Mouse (Mus musculus) layer of hippocampus, postnatal 36 days (tissue): ENCODE measurements at regions not wholly inside any gene's neighbourhood (a gene's known extent, or its start where the extent isn't known, plus 50 kb on each side); places are given as distances from the start of the nearest gene placed in this dataset.
A peak's percentile ranks its signal among the peaks of the same experiment; 100 is the strongest.
"Not testable (repeated sequence)": the region's sequence is repeated elsewhere in the genome, so short reads cannot be mapped to it uniquely, and the experiment has no call there.

ENCODE experiments used
- DNase-seq, 2 experiments: peaks; one replicate each; pipeline ENCODE4 v3.0.0; 2022

- no peak for DNase-seq
Measured at GRCm38 (mm10) chr5:148820476-148820875, 108.6 kb downstream of the Katnal1 start.

GRCm38 (mm10) chr5:148819423-148819822 lies 109.7 kb downstream of the Katnal1 start:
- no peak for DNase-seq

DNA sequence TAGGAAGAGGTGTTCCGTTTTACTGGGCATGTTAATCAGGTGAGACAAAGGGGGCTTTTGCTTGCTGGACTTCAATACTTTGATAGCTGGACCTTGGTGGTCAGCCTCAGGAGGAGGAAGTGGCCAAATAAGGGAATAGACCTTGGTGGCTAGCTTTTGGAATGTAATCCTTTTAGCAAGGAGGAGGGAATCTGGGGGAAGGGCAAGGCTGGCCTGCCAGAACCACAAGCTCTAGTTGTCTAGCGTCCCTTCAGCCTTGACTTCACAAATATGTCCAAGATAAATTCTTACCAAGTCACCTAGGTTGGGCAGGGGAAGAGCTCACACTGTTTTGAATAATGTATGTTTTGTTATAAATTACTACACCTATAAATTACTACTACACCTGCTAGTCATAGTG lies 110.4 kb downstream of the Katnal1 start:
- DNase-seq = no peak

DNA sequence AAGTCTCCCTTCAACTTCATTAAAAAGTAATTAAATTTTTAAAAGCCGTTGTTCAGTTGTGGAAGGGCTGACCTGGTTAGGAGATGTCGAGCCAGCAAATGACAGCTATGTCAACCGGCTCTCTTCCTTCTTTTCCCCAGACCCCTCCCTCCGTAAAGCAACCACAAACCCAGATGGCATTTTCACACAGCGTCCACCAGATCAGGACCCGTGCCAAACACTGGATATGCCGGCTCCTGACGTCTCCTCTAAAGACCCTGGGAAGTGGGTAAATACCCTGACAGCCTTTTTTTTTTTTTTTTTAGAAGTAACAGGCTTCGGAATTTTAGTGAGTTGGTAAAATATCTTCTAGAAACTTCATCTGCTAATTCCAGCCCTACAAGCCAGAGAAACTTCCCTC lies 116.3 kb downstream of the Katnal1 start:
- no peak for DNase-seq

GRCm38 (mm10) chr5:148812016-148812415 lies 117.1 kb downstream of the Katnal1 start:
- DNase-seq = peak in 1 of 2 experiments; percentile 57

GRCm38 (mm10) chr5:148809485-148809884 lies 119.6 kb downstream of the Katnal1 start:
- no peak for DNase-seq

GRCm38 (mm10) chr5:148809055-148809454 lies 120.1 kb downstream of the Katnal1 start:
- DNase-seq = no peak

- DNase-seq = peak; percentile 47 to 50
Measured at GRCm38 (mm10) chr5:148808426-148808825, 120.7 kb downstream of the Katnal1 start.

GRCm38 (mm10) chr5:148807612-148808011 lies 121.5 kb downstream of the Katnal1 start:
- no peak for DNase-seq

DNA sequence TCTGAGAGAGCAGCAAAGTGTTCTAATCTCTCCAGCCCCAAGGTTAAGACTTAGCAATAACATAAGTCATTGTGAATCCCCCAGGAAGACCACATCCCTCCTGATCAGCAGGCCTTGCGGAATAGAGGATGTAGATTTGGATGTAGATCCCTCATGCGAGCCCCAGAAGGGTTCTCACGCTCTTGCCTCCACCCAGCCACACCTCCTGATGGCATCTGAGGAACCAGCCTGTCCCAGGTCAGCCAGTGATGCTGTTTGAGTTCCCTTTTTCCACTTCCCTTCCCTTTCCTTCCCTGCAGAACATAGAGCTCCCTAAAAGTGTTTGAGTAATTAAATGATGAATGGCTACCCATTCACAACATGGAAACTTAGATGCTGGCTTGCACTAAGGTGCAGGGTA lies 124.1 kb downstream of the Katnal1 start:
- DNase-seq = no peak

GRCm38 (mm10) chr5:148803772-148804171 lies 125.3 kb downstream of the Katnal1 start:
- DNase-seq = no peak

GRCm38 (mm10) chr5:148802720-148803119 lies 126.4 kb downstream of the Katnal1 start:
- DNase-seq = no peak

- DNase-seq = no peak
Measured at GRCm38 (mm10) chr5:148798541-148798940, 130.6 kb downstream of the Katnal1 start.

DNA sequence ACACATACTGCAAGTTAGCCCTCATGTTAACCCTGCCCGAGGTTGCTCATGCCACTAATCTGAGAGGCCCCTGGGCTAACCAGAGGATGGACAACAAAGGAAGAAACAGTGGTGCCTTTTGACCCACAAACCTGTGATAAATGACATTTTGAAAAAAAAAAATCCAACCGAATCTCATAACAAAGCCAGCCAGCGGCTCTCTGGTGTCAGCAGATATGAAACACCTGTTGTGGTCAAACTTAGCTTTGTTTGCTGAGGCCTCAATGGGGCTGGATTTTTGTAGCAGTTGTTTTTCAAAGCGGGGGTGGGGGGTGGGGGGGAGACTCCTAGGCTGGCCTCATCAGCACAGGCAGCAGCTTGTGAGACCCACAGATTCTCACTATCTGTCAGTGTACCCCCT lies 133.0 kb downstream of the Katnal1 start:
- no peak for DNase-seq

- DNase-seq = peak; percentile 31 to 50
Measured at GRCm38 (mm10) chr5:148794465-148794864, 134.7 kb downstream of the Katnal1 start.

- DNase-seq = peak; percentile 84 to 87
Measured at GRCm38 (mm10) chr5:148792736-148793440, 136.2 kb downstream of the Katnal1 start.

DNA sequence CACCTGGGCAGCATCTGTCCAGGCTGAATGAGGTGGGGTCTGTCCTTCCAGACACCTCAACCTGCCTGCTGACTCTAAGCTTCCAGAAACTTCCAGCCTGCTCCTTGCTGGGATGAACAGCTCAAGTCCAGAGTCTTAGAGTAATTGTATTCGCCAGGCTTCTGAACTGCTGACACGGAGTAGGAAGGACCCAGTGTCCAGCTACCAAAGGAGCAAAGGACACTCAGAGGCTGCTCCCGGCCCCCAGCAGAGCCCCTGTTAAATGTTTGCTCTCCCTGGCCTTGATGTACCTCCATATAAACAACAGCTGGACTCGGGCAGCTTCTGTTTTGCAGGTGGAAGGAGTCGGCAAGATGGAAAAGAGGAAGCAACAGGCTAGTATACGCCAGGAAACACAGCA lies 137.5 kb downstream of the Katnal1 start:
- DNase-seq = no peak

DNA sequence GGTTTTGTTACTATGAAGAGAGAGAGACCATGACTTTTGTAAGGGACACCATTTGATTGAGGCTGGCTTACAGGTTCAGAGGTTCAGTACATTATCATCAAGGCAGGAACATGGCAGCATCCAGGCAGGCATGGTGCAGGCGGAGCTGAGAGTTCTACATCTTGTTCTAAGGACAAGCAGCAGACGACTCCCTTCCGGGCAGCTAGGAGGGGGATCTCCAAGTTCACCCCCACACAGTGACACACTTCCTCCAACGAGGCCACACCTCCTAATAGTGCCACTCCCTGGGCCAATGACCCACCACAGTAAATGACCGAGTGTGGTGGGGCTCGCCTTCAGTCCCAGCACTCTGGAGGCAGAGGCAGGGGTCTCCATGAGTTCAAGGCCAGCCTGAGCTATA lies 138.8 kb downstream of the Katnal1 start:
- DNase-seq = not testable (repeated sequence)

- DNase-seq = no peak
Measured at GRCm38 (mm10) chr5:148789823-148790222, 139.3 kb downstream of the Katnal1 start.

- DNase-seq = no peak
Measured at GRCm38 (mm10) chr5:148789147-148789566, 140.0 kb downstream of the Katnal1 start.

DNA sequence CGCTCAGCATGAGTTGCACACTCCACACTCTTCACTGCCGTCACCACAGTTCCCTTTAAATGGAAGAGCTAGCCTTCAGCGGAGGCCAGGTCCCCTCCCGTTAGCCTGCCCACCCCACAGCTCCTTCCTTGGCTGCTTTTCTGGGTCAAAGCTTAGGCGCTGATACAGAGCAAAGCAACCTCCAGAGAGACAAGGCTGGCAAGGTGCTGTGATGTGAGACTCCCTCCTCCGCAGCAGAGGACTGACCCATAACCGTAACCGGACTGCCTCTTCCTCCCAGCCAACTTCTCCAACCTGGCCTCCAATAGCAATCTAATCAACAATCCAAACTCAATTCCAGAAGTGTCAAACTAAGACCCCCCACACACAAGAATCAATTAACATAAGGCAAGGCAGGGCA lies 140.4 kb downstream of the Katnal1 start:
- no peak for DNase-seq

GRCm38 (mm10) chr5:148787270-148787669 lies 141.8 kb downstream of the Katnal1 start:
- DNase-seq = no peak

- DNase-seq = not testable (repeated sequence)
Measured at GRCm38 (mm10) chr5:148781076-148781475, 148.0 kb downstream of the Katnal1 start.

- DNase-seq = no peak
Measured at GRCm38 (mm10) chr5:148776796-148777659, 152.1 kb downstream of the Katnal1 start.
